Mouse (Mus musculus) kidney, adult 8-10 months (tissue): Measurements from ENCODE around the gene Dctn3.
"Not testable (repeated sequence)": the region's sequence is repeated elsewhere in the genome, so short reads cannot be mapped to it uniquely, and the experiment has no call there.

ENCODE experiments used
- DNase-seq, 2 experiments: peaks; one replicate each; pipeline ENCODE4 v3.0.0; 2022

Gene Dctn3

GRCm38 (mm10) chr4:41737602-41738255 lies 14.8 kb upstream of the Dctn3 start:
- peak; percentile 71 to 80 for DNase-seq

GRCm38 (mm10) chr4:41731052-41731765 lies 8.2 kb upstream of the Dctn3 start, which contains the start of gene Arid3c:
Arid3c (minus strand) TSS chr4:41731142.
- no peak for DNase-seq

- no peak for DNase-seq
These were observed 4.1 kb upstream of the Dctn3 start for GRCm38 (mm10) chr4:41726826-41727621.

DNA sequence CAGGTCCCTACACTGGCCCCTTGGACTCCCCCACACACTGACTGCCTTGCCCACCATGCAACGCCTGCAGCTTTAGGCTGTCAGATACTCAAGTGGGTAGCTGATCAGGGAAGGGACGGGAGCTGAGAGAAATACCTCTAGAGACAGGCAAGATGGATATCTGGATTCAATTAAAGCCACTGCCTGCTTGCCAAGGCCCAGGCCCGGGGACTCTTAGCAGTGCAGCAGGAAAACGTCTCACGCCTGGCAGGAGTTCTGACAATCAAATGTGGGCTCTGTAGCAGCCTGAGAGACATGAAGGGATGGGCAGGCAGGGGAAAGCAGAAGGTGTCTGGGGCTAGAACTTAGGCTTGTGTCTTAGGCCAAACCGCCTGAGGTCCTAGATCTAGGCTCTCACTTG lies 6.1 kb downstream of the Dctn3 start:
- no peak for DNase-seq

- DNase-seq, result peak; percentile 43 to 69
These were observed 7.4 kb downstream of the Dctn3 start for GRCm38 (mm10) chr4:41715596-41715995.

DNA sequence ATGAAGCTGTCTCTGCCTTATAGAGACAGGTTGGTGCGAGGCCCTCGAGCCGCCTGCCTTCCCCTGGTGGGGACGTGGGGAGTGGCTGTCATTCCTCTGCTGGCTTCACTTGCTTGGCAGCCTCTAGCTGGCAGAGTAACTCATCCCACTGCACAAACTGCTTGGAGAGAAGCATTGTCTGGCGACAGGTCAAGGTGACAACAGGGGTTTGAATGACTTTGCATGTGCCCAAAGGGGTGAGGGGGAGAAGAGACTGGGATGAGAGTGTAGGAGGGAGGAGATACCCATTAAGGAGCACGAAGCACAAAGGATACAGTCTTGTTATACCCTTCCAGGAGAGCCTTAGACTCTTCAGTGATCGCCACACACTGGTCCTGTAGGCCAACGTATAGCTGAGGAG lies 7.9 kb downstream of the Dctn3 start:
- no peak for DNase-seq

DNA sequence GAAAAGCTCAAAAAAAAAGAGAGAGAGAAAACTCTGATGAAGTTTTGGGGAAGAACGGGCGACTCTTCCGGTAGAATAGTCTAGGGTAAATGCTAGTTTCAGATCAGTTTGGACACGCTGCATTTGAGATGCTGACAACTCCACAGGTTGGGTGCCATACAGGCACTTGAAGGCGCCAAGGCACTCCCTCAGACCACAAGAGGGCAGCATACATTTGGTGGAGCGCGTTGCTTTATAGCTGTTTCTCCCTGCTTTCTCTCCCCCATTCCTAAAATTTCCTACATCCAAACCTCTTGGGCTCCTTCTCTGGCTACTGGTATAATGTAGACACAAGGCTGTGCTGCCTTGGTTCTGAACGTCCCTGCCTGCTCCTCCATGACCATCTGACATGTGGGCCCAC lies 8.7 kb downstream of the Dctn3 start:
- DNase-seq, result peak; percentile 65 to 67

DNA sequence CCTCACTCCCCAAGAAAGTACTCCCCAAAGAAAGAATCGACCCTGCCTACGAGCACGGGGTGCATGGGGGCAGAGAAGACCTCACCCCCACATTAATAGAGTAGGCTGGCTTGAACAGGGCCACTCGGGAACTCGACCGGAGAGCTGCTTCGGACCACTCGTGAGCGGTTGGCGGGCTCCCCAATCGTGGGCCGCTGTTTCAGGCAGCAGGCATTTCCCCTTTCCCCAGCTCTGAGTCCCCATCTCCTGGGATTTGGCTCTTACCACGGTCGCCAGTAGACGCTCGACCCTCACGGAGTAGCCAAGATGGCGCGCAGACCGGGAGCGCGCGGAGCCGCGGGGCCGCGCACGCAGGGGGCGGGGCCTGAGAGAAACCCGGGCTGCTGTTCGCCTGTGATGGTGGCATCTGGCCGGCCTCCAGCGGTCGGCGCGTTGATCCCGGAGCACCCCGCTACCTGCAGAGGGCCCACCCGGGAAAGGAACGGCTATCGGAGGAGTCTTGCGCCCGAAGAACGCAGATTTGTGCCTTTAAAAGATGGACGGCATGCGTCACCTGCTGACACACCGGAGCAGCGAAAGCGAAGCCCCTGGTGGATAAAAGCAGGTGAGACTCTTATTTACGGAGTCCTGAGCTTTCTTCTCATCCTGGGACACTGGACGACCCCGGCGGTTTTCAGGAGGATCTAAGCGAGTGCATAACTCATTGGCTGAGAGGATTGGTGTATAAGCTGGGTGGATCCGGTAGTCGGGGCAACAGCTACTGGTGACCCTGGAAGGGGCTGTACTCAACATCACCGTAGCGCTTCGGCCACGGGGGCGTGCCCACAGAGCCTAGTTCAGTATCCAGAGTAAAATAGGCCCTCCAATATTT lies 9.5 kb downstream of the Dctn3 start, which contains the start of gene Rpp25l:
TSS of gene Rpp25l (minus strand) at position 338 of the 871 bp plus-strand sequence.
- DNase-seq, result peak; percentile 72 to 85

DNA sequence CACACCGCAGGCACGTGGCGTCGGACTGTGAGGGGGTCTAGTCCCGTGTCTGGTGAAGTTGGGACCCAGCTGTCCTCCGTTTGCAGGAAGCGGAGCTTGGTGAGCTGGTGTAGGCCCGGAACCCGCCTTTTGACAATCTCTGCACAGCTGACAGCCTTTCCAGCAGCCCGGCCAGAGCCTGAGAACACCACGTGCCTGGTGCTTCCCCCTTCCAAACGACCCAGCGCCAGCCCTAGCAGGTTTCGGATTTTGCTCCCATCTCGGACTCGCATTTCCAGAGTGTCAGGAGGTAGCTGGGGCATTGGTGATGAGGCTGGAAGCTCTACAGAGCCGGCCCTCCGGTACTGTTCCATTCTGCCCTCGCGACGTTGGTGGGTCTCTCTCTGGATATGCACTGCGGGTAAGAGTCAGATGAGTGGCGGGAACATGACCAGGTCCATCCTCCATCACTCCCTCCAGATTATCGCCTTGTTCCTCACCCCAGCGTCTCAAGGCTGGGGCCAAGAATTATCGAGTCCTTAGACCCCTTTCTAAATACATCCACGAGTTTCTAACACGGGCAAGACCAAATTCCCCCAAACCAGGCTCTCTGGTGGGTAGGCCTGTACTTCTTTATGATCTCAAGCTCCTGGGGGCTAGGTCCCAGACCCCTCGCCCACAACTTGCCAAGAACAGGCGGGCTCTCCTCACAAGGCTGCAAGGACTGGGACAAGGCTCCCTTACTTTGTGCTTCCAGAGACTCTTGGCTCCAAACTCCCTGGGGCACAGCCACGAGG lies 10.4 kb downstream of the Dctn3 start:
- DNase-seq, result peak; percentile 22 to 25

GRCm38 (mm10) chr4:41711705-41712375 lies 11.1 kb downstream of the Dctn3 start:
- no peak for DNase-seq

- DNase-seq, result no peak
These were observed 12.7 kb downstream of the Dctn3 start for GRCm38 (mm10) chr4:41710229-41710628.

- peak; percentile 28 to 61 for DNase-seq
These were observed 14.7 kb downstream of the Dctn3 start for GRCm38 (mm10) chr4:41708192-41708745.

DNA sequence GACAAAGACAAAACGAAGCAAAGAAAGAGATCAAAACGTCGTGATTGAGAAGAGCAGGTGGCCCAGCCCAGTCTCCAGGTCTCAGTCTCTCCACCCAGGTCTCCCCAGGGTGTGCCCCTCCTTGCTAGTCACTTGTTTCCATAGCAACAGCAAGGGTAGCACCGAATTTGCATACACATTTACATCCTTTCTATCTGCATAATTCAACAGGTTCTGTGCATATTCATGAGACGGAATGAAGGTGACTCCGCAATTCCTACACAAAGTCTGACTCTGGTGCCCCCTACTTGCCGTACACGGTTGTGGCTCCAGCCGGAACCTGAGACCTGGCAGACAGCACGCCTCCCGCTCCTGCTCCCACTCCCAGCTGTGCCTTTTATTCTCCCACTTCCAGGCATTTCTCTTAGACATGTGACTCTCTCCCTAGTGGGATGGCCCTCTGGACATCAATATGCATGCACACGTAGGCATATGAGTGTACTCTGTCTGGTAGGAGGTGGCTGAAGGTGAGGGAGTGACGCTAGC lies 15.9 kb downstream of the Dctn3 start:
- DNase-seq, result peak; percentile 79 to 80

- DNase-seq, result no peak
These were observed 16.8 kb downstream of the Dctn3 start for GRCm38 (mm10) chr4:41705922-41706754.

GRCm38 (mm10) chr4:41704651-41705050 lies 18.3 kb downstream of the Dctn3 start:
- no peak for DNase-seq

- DNase-seq, result not testable (repeated sequence)
These were observed 20.7 kb downstream of the Dctn3 start for GRCm38 (mm10) chr4:41702226-41702625.

DNA sequence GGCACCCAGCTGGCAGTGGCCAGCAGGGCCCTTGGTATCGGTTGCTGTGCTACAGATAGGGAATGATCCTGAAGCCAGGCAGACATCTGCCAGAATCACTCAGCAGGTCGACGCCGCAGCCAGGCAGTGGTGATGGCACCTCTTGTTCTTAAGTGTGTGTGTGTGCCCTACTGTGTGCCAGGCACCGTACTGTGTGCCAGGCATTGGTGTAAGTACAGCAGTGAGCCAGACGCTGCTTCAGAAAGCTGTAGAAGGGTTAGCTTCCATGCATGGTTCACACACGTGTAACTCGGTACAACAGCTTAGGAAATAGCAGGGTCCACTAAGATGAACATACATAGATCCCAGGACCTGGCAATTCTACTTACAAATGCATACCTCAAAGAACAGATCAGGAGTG lies 22.7 kb downstream of the Dctn3 start:
- not testable (repeated sequence) for DNase-seq

GRCm38 (mm10) chr4:41699783-41700182 lies 23.2 kb downstream of the Dctn3 start, which contains the start of gene Il11ra1:
Il11ra1 (plus strand) TSS chr4:41699989.
- not testable (repeated sequence) for DNase-seq

GRCm38 (mm10) chr4:41698421-41699016 lies 24.5 kb downstream of the Dctn3 start:
- DNase-seq, result peak in 1 of 2 experiments; percentile 32
